Mouse (Mus musculus): ENCODE data around the gene Bcat2. TPM values are rescaled to one million over a fixed set of nuclear protein-coding genes. Genes with fewer than 3 reads are reported as not detected.

Gene Bcat2
- polyA plus RNA-seq, 2 experiments, result 60.4 to 67.6 TPM

DNA sequence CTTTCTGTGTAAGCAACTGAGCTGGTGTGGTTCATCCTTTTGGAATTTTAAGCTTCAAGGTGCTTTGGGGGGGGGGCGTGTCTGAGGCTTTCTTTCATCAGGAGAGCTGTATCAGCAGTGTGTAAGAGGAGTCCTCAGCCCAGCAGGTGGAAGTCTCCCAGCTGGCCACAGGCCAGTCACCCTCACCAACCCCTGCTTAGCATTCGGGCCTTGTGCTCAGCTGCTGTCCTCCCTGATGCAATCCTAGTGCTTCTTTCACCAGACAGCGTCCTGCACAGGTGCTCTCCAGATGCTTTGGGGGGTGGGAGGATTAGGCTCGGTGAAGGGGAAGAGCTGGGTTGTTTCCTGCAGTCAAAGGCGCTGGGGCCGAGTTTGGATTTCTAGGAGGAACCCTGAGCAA is 46.3 kb downstream of the Bcat2 start:
- TF ChIP-seq POLR2A (IDR thresholded peaks at IDR 0.05; ENCODE audit: borderline replicate concordance, extremely low read depth, insufficient read depth, insufficient read length), result no peak
- WGBS, result 11% methylated on average over 6 of the region's 6 CpGs
- peaks cover 23% of the 10 kb centered on the region; the same call in 1 of the 2 replicates for H3K27me3 ChIP-seq (ENCODE audit: control insufficient read depth, insufficient read depth, low read length)
- ATAC-seq (ENCODE audit: low FRiP score, low read depth) (peak; percentile 51), DNase-seq (ENCODE audit: low spot score) (peak; percentile 53)
- H3K4me1 ChIP-seq (ENCODE audit: control insufficient read depth, insufficient read depth, low read length), result peaks cover 8% of the 10 kb centered on the region; the same call in 1 of the 2 replicates
- no peak overlapping the region for H3K4me2 ChIP-seq (replicated peaks; ENCODE audit: low read depth, low read length, severe bottlenecking)
- H3K9ac ChIP-seq (ENCODE audit: low read depth, low read length, severe bottlenecking), result no peak overlapping the region
- no peak overlapping the region for H3K4me3 ChIP-seq (replicated peaks; ENCODE audit: low read length)
- H3K9me3 ChIP-seq (ENCODE audit: control insufficient read depth, low read length), result no peaks in the 10 kb centered on the region
- H3K36me3 ChIP-seq (ENCODE audit: control insufficient read depth, insufficient read depth, low read length), result no peaks in the 10 kb centered on the region
- no peak overlapping the region for H3K27ac ChIP-seq (replicated peaks; ENCODE audit: low read depth, low read length)

DNA sequence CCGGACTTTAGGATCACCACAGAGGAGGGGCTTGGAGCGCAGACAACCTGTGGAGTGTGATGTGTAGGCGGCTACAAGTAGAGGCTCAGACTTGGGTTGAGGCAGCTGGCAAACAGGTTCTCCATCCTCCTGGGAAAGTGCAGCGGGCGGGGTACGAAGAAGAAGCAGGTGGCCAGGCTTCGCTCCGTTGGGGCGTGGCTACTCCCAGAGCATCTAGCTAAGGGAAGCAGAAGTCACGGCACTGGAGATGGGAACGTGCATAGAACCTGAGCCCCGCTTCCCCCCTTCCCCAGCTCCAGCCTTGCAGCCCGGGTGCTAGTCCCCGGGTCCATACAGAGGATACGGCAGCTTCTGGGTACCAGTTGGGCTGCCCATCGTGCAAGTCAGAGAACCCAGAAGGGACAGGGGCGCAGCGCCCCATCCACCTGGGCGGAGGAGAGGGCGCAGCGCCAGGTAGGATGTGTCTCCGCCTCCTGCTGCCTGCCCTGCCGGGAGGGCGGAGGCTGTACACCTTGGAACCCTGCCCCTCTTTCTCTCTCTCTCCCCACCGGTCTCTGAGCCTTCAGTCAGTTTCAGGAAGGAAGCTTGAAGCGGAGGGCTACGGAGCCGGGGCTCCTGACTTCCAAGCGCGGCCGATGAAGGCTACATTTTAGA is 47.2 kb downstream of the Bcat2 start, which contains the start of gene Fut1:
Gene Fut1, plus strand, starts transcription at position 248 of the 654 bp plus-strand sequence.
- no peak for ATAC-seq (ENCODE audit: low FRiP score, low read depth)
- Histone ChIP-seq H3K27ac (replicated peaks; ENCODE audit: low read depth, low read length) (no peak within 1 kb of the TSS), H3K4me2 (replicated peaks; ENCODE audit: low read depth, low read length, severe bottlenecking) (peak within 1 kb of the TSS; percentile 48), H3K4me3 (replicated peaks; ENCODE audit: low read length) (peak within 1 kb of the TSS; percentile 19), H3K9me3 (ENCODE audit: control insufficient read depth, low read length) (no peaks in the 10 kb centered on the region), H3K36me3 (ENCODE audit: control insufficient read depth, insufficient read depth, low read length) (no peaks in the 10 kb centered on the region), H3K9ac (ENCODE audit: low read depth, low read length, severe bottlenecking) (peak within 1 kb of the TSS; percentile 41), H3K4me1 (ENCODE audit: control insufficient read depth, insufficient read depth, low read length) (peaks cover 8% of the 10 kb centered on the region; the same call in 1 of the 2 replicates), H3K27me3 (ENCODE audit: control insufficient read depth, insufficient read depth, low read length) (peaks cover 23% of the 10 kb centered on the region; the same call in 1 of the 2 replicates)
- DNase-seq (ENCODE audit: low spot score), result peak; percentile 56
- TF ChIP-seq POLR2A (IDR thresholded peaks at IDR 0.05; ENCODE audit: borderline replicate concordance, extremely low read depth, insufficient read depth, insufficient read length), result no peak
- 6% methylated on average over 28 of the region's 31 CpGs for WGBS

DNA sequence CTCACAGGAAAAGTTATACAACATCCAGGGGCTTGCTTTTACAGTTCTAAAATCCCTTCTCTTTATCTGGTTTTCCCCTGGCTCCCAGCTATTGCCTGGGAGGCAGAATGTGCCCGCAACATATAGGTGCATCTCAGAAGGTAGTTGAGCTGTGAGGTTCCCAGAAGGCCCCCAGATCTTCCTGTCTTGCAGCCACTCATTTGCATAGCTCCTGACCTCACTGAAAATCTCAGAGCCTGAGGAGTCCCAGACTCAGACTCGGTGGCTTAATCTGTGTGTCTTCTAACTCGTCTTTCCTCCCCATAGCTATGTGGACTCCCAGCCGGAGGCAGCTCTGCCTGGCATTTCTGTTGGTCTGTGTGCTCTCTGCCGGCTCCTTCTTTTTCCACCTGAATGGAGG is 48.4 kb downstream of the Bcat2 start:
- Histone ChIP-seq H3K27me3 (ENCODE audit: control insufficient read depth, insufficient read depth, low read length) (peaks cover 23% of the 10 kb centered on the region; the same call in 1 of the 2 replicates), H3K9ac (ENCODE audit: low read depth, low read length, severe bottlenecking) (no peak overlapping the region)
- TF ChIP-seq POLR2A (IDR thresholded peaks at IDR 0.05; ENCODE audit: borderline replicate concordance, extremely low read depth, insufficient read depth, insufficient read length), result no peak

DNA sequence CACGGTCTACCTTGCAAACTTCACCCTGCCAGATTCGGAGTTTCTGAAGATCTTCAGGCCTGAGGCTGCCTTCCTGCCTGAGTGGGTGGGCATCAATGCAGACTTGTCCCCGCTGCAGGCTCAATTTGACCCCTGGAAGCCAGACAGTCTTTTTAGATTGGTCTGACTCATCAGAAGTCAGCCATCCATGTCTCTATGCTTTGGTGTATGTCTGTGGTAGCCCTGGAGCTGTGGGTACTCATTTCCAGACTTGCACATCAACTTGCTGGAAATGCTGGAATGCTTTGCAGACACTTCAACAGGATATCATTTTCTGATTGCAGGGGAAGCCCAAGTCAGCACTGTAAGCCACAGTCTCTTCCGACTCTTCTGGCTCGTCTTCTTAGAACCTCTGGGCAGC is 49.6 kb downstream of the Bcat2 start:
- no peak overlapping the region for H3K27ac ChIP-seq (replicated peaks; ENCODE audit: low read depth, low read length)
- no peaks in the 10 kb centered on the region for H3K9me3 ChIP-seq (ENCODE audit: control insufficient read depth, low read length)
- ATAC-seq (ENCODE audit: low FRiP score, low read depth) (no peak), DNase-seq (ENCODE audit: low spot score) (no peak)
- TF ChIP-seq POLR2A (IDR thresholded peaks at IDR 0.05; ENCODE audit: borderline replicate concordance, extremely low read depth, insufficient read depth, insufficient read length), result no peak
- WGBS, result 90% methylated on average over 5 of the region's 5 CpGs
- no peak overlapping the region for H3K4me2 ChIP-seq (replicated peaks; ENCODE audit: low read depth, low read length, severe bottlenecking)
- no peak overlapping the region for H3K9ac ChIP-seq (ENCODE audit: low read depth, low read length, severe bottlenecking)
- no peaks in the 10 kb centered on the region for H3K36me3 ChIP-seq (ENCODE audit: control insufficient read depth, insufficient read depth, low read length)
- no peak overlapping the region for H3K4me3 ChIP-seq (replicated peaks; ENCODE audit: low read length)
- H3K27me3 ChIP-seq (ENCODE audit: control insufficient read depth, insufficient read depth, low read length), result peaks cover 23% of the 10 kb centered on the region; the same call in 1 of the 2 replicates
- H3K4me1 ChIP-seq (ENCODE audit: control insufficient read depth, insufficient read depth, low read length), result peaks cover 8% of the 10 kb centered on the region; the same call in 1 of the 2 replicates

More for the DNA sequence above, 48.4 kb downstream of the Bcat2 start:
- WGBS, result 81% methylated on average over 5 of the region's 5 CpGs
- peaks cover 8% of the 10 kb centered on the region; the same call in 1 of the 2 replicates for H3K4me1 ChIP-seq (ENCODE audit: control insufficient read depth, insufficient read depth, low read length)
- ATAC-seq (ENCODE audit: low FRiP score, low read depth), result no peak
- H3K4me2 ChIP-seq (replicated peaks; ENCODE audit: low read depth, low read length, severe bottlenecking), result no peak overlapping the region
- no peaks in the 10 kb centered on the region for H3K9me3 ChIP-seq (ENCODE audit: control insufficient read depth, low read length)
- DNase-seq (ENCODE audit: low spot score), result no peak
- H3K27ac ChIP-seq (replicated peaks; ENCODE audit: low read depth, low read length), result no peak overlapping the region
- no peaks in the 10 kb centered on the region for H3K36me3 ChIP-seq (ENCODE audit: control insufficient read depth, insufficient read depth, low read length)
- H3K4me3 ChIP-seq (replicated peaks; ENCODE audit: low read length), result no peak overlapping the region

DNA sequence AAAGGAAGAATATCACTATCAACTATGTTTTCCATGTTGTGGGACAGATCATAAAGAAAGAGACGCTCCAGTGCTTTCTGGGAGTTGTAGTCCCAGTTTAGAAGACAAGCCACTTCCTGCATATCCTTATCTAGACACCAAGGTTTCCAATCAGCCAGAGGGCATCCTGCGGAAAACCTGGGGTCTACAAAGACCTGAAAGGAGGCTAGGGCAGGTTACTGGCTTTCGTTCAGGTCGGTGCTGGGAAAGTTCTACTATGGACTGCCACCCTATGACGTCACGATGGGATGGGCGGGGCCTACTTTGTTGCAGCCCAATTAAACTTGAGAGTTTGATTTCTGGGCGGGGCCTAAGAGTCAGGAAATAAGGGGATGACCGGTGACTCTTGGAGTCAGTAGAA is 51.5 kb downstream of the Bcat2 start, which contains the start of gene Izumo1:
Gene Izumo1, plus strand, starts transcription at position 369 of the 400 bp plus-strand sequence.
- Histone ChIP-seq H3K4me3 (replicated peaks; ENCODE audit: low read length) (no peak within 1 kb of the TSS), H3K4me2 (replicated peaks; ENCODE audit: low read depth, low read length, severe bottlenecking) (no peak within 1 kb of the TSS), H3K4me1 (ENCODE audit: control insufficient read depth, insufficient read depth, low read length) (peaks cover 1% of the 10 kb centered on the region; the same call in 1 of the 2 replicates), H3K36me3 (ENCODE audit: control insufficient read depth, insufficient read depth, low read length) (no peaks in the 10 kb centered on the region), H3K27ac (replicated peaks; ENCODE audit: low read depth, low read length) (no peak within 1 kb of the TSS), H3K9ac (ENCODE audit: low read depth, low read length, severe bottlenecking) (no peak within 1 kb of the TSS), H3K9me3 (ENCODE audit: control insufficient read depth, low read length) (no peaks in the 10 kb centered on the region), H3K27me3 (ENCODE audit: control insufficient read depth, insufficient read depth, low read length) (peaks cover 21% of the 10 kb centered on the region; the same call in 1 of the 2 replicates)
- WGBS, result 35% methylated on average over 9 of the region's 9 CpGs
- ATAC-seq (ENCODE audit: low FRiP score, low read depth), result no peak
- no peak for DNase-seq (ENCODE audit: low spot score)
- no peak for TF ChIP-seq POLR2A (IDR thresholded peaks at IDR 0.05; ENCODE audit: borderline replicate concordance, extremely low read depth, insufficient read depth, insufficient read length)

Data from limb, embryonic 14.5 days (tissue).